Mouse (Mus musculus) MEL (cell line): ENCODE results near the gene Rrp7a. TPM values are rescaled to one million over a fixed set of nuclear protein-coding genes. Genes with fewer than 3 reads are reported as not detected.

Experiments used
- DNase-seq: peaks from one replicate; pipeline ENCODE4 v3.0.0; 2011; ENCODE audit warnings: low read depth, low spot score
- H3K27ac ChIP-seq: 2 replicates; pipeline ENCODE4 v1.5.1; 2012; ENCODE audit warnings: low read depth, mild to moderate bottlenecking, control low read depth, low read length, moderate library complexity; ENCODE audit not compliant: control insufficient read depth
- H3K27me3 ChIP-seq, 2 experiments: fragments of 150-350 bp in 1 of 2; sonication (generic) in 1 of 2; 2 replicates each; pipeline ENCODE4 v1.6.1; 2012; ENCODE audit warnings: low read length in 2 of 2, mild to moderate bottlenecking in 2 of 2, improper control_type of control experiment in 1 of 2, moderate library complexity in 1 of 2; ENCODE audit not compliant: insufficient read depth in 2 of 2, control insufficient read depth in 1 of 2
- H3K36me3 ChIP-seq, 2 experiments: 2 replicates each; pipeline ENCODE4 v1.6.1; 2012 to 2014; ENCODE audit warnings: low read length in 2 of 2, improper control_type of control experiment in 1 of 2, inconsistent platforms in 1 of 2, mild to moderate bottlenecking in 1 of 2; ENCODE audit not compliant: insufficient read depth in 2 of 2, control insufficient read depth in 1 of 2
- H3K4me1 ChIP-seq, 2 experiments: fragments of 150-350 bp in 1 of 2; sonication (generic) in 1 of 2; 2 replicates each; pipeline ENCODE4 v1.6.1; 2012; ENCODE audit warnings: low read length in 2 of 2, improper control_type of control experiment in 1 of 2, mild to moderate bottlenecking in 1 of 2; ENCODE audit not compliant: insufficient read depth in 2 of 2, control insufficient read depth in 1 of 2
- H3K4me3 ChIP-seq, 2 experiments: fragments of 150-350 bp in 1 of 2; sonication (generic) in 1 of 2; 2 replicates each; pipeline ENCODE4 v1.5.1; 2012; ENCODE audit warnings: low read depth in 2 of 2, low read length in 2 of 2, mild to moderate bottlenecking in 2 of 2, moderate library complexity in 2 of 2, control low read depth in 1 of 2, improper control_type of control experiment in 1 of 2; ENCODE audit not compliant: control insufficient read depth in 1 of 2, insufficient read depth in 1 of 2
- H3K79me2 ChIP-seq: 2 replicates; pipeline ENCODE4 v1.6.1; 2012; ENCODE audit warnings: mild to moderate bottlenecking, low read length, moderate library complexity; ENCODE audit not compliant: control insufficient read depth, poor library complexity, insufficient read depth
- H3K9ac ChIP-seq: 2 replicates; pipeline ENCODE4 v1.6.1; 2012; ENCODE audit warnings: low read depth, mild to moderate bottlenecking, control low read depth, low read length, moderate library complexity; ENCODE audit not compliant: control insufficient read depth, poor library complexity, severe bottlenecking
- H3K9me3 ChIP-seq: fragments of 150-350 bp; sonication (generic); replicated peaks from 2 replicates; pipeline ENCODE4 v1.6.1; 2012; ENCODE audit warnings: mild to moderate bottlenecking, low read length, improper control_type of control experiment, moderate library complexity; ENCODE audit not compliant: insufficient read depth
- BHLHE40 ChIP-seq: IDR thresholded peaks from 2 replicates; pipeline ENCODE4 v1.6.1; 2012; ENCODE audit warnings: low read depth, mild to moderate bottlenecking, inconsistent platforms, low read length, improper control_type of control experiment, borderline replicate concordance
- CTCF ChIP-seq, 3 experiments: IDR thresholded peaks in 2 of 3; conservative IDR thresholded peaks in 1 of 3; 2 replicates each; pipeline ENCODE4 v1.5.1; 2011 to 2012; ENCODE audit warnings: low read length in 3 of 3, low read depth in 2 of 3, mild to moderate bottlenecking in 2 of 3, improper control_type of control experiment in 1 of 3, inconsistent platforms in 1 of 3, mixed read lengths in 1 of 3, moderate library complexity in 1 of 3; ENCODE audit not compliant: control insufficient read depth in 1 of 3, insufficient read depth in 1 of 3, poor library complexity in 1 of 3, severe bottlenecking in 1 of 3
- E2F4 ChIP-seq: IDR thresholded peaks from 2 replicates; pipeline ENCODE4 v1.6.1; 2011; ENCODE audit warnings: low read depth, low read length, improper control_type of control experiment, borderline replicate concordance
- ELF1 ChIP-seq: IDR thresholded peaks from 2 replicates; pipeline ENCODE4 v1.6.1; 2014; ENCODE audit warnings: low read depth, mild to moderate bottlenecking, inconsistent platforms, low read length, improper control_type of control experiment, moderate library complexity
- GATA1 ChIP-seq: IDR thresholded peaks from 2 replicates; pipeline ENCODE4 v1.6.1; 2011; ENCODE audit warnings: low read depth, low read length, improper control_type of control experiment
- HCFC1 ChIP-seq: IDR thresholded peaks from 2 replicates; pipeline ENCODE4 v1.6.1; 2012; ENCODE audit warnings: low read depth, mild to moderate bottlenecking, inconsistent platforms, low read length, improper control_type of control experiment, moderate library complexity
- JUND ChIP-seq: IDR thresholded peaks from 2 replicates; pipeline ENCODE4 v1.6.1; 2011; ENCODE audit warnings: low read depth, mild to moderate bottlenecking, improper control_type of control experiment, low read length
- KAT2A ChIP-seq: conservative IDR thresholded peaks from 2 replicates; pipeline ENCODE4 v1.6.1; 2012; ENCODE audit warnings: low read depth, low read length, improper control_type of control experiment, inconsistent platforms
- MAX ChIP-seq: IDR thresholded peaks from 2 replicates; pipeline ENCODE4 v1.6.1; 2011; ENCODE audit warnings: low read length, improper control_type of control experiment
- MEF2A ChIP-seq: IDR thresholded peaks from 2 replicates; pipeline ENCODE4 v1.6.1; 2014; ENCODE audit warnings: low read depth, mild to moderate bottlenecking, inconsistent platforms, low read length, improper control_type of control experiment; ENCODE audit not compliant: poor library complexity, insufficient replicate concordance, severe bottlenecking; ENCODE audit errors: extremely low read depth
- NRF1 ChIP-seq: IDR thresholded peaks from 2 replicates; pipeline ENCODE4 v1.6.1; 2014; ENCODE audit warnings: low read depth, mild to moderate bottlenecking, inconsistent platforms, low read length, improper control_type of control experiment, moderate library complexity; ENCODE audit not compliant: poor library complexity, insufficient read depth, severe bottlenecking
- SIN3A ChIP-seq: IDR thresholded peaks from 2 replicates; pipeline ENCODE4 v1.6.1; 2012; ENCODE audit warnings: low read length, improper control_type of control experiment, inconsistent platforms
- TCF12 ChIP-seq: IDR thresholded peaks from 2 replicates; pipeline ENCODE4 v1.6.1; 2014; ENCODE audit warnings: low read depth, mild to moderate bottlenecking, inconsistent platforms, low read length, improper control_type of control experiment, moderate library complexity
- ZKSCAN1 ChIP-seq: IDR thresholded peaks from 2 replicates; pipeline ENCODE4 v1.6.1; 2012; ENCODE audit warnings: low read depth, mild to moderate bottlenecking, inconsistent platforms, low read length, improper control_type of control experiment, moderate library complexity
- ZMIZ1 ChIP-seq: IDR thresholded peaks from 2 replicates; pipeline ENCODE4 v1.6.1; 2012; ENCODE audit warnings: low read depth, mild to moderate bottlenecking, inconsistent platforms, low read length, improper control_type of control experiment, moderate library complexity
- polyA plus RNA-seq, 2 experiments: library from polyadenylated mRNA; stranded (reverse) in 1 of 2; unstranded in 1 of 2; fragments of >175 nt in 1 of 2; fragments of >200 nt in 1 of 2; gene quantifications; 2 replicates each; pipeline versions ENCODE4 v1.2.1 to v1.2.4; 2012; ENCODE audit warnings: low replicate concordance in 2 of 2, low read depth in 1 of 2; ENCODE audit not compliant: insufficient read length in 2 of 2, insufficient read depth in 1 of 2, missing spikeins in 1 of 2
- total RNA-seq: library from RNA; depleted of rRNA; stranded (reverse); fragments of 300-350 nt; gene quantifications from 2 replicates; pipeline ENCODE4 v1.2.3, GENCODE M21; 2012

Gene Rrp7a
- total and polyA plus RNA-seq, 3 experiments = 155 to 483 (median 283) TPM

GRCm38 (mm10) chr15:83111874-83112273, 10.7 kb downstream of the Rrp7a start:
- no peaks in the 10 kb centered on the region for H3K9me3 ChIP-seq
- DNase-seq = no peak
- no peaks in the 10 kb centered on the region for H3K79me2 ChIP-seq
- no peak overlapping the region for H3K9ac ChIP-seq
- no peak for TF ChIP-seq BHLHE40
- no peak for TF ChIP-seq ZMIZ1
- TF ChIP-seq NRF1 = no peak
- no peak for TF ChIP-seq MEF2A
- TF ChIP-seq CTCF (IDR thresholded peaks at IDR 0.05 in 2 of 3, conservative IDR thresholded peaks at IDR 0.05 in 1 of 3; ENCODE audit: control insufficient read depth in 1 of 3, insufficient read depth in 1 of 3, low read depth in 2 of 3, low read length in 3 of 3, poor library complexity in 1 of 3, severe bottlenecking in 1 of 3) = no peak
- TF ChIP-seq GATA1 = no peak
- no peak for TF ChIP-seq MAX
- no peak for TF ChIP-seq TCF12
- TF ChIP-seq ELF1 = no peak
- TF ChIP-seq HCFC1 = no peak
- no peak for TF ChIP-seq E2F4
- TF ChIP-seq KAT2A = no peak
- TF ChIP-seq, all 39 proteins: peak for 0
- Histone ChIP-seq H3K27me3 (no peaks in the 10 kb centered on the region), H3K4me3 (no peak overlapping the region), H3K4me1 (no peaks in the 10 kb centered on the region), H3K36me3 (no peaks in the 10 kb centered on the region), H3K27ac (no peak overlapping the region)

GRCm38 (mm10) chr15:83111290-83111689, 11.3 kb downstream of the Rrp7a start:
- H3K79me2 ChIP-seq = no peaks in the 10 kb centered on the region
- no peak overlapping the region for H3K9ac ChIP-seq
- H3K9me3 ChIP-seq = no peaks in the 10 kb centered on the region
- no peaks in the 10 kb centered on the region for H3K36me3 ChIP-seq
- H3K27me3 ChIP-seq = no peaks in the 10 kb centered on the region
- no peak overlapping the region for H3K27ac ChIP-seq
- H3K4me1 ChIP-seq = no peaks in the 10 kb centered on the region
- TF ChIP-seq ZKSCAN1 (no peak), SIN3A (no peak), JUND (no peak)
- no peak overlapping the region for H3K4me3 ChIP-seq
- no peak for DNase-seq

GRCm38 (mm10) chr15:83107814-83108213, 14.8 kb downstream of the Rrp7a start:
- Histone ChIP-seq H3K4me3 (no peak overlapping the region), H3K27ac (no peak overlapping the region), H3K36me3 (no peaks in the 10 kb centered on the region), H3K4me1 (no peaks in the 10 kb centered on the region), H3K79me2 (no peaks in the 10 kb centered on the region), H3K9me3 (no peaks in the 10 kb centered on the region)
- TF ChIP-seq GATA1 (no peak), MAX (no peak)
- TF ChIP-seq, all 39 proteins: peak for 0
- Histone ChIP-seq H3K27me3 (no peaks in the 10 kb centered on the region), H3K9ac (no peak overlapping the region)
- DNase-seq = no peak
